Mouse (Mus musculus) heart, postnatal 25 days (tissue): ENCODE results near the gene Kcnq5. TPM values are rescaled to one million over a fixed set of nuclear protein-coding genes. Genes with fewer than 3 reads are reported as not detected.

Experiments used
- DNase-seq: peaks from one replicate; pipeline ENCODE4 v3.0.0; 2022; ENCODE audit warnings: low spot score
- intact Hi-C: fragments of 180-260 bp; cut with DNase I; formaldehyde crosslinking; loops from one replicate; pipeline ENCODE4 v1.15.1; 2025
- total RNA-seq, 2 experiments: library from RNA; stranded (reverse); gene quantifications; 2 replicates each; pipeline ENCODE4 v1.2.3; 2021

Gene Kcnq5
- total RNA-seq, 2 experiments from 2014 or later, result 3.1 to 3.6 TPM

DNA sequence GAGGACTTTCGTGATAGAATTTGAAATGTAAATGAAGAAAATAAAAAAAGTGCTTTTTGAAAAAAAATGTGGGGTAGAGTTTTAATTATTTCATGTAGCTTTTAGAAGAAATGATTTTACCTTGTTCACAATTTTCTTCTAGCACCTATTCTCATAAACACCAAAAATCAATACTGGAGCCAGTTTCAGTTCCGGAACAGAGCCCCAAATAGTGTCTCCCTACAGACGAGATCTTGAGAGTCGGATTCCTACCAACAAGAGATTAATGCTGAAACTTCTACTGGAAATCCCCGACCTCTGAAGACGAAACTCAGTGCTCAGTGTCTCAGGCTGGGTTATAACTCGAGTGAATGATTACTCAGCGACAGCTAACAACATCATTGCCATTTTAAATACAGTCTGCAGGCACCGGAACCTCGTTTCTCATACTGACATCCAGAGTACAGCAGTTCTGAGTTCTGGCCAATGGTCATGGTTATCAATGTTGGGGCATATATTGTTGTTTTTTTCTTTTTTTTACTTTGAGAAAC lies 441.6 kb downstream of the Kcnq5 start:
- intact Hi-C loops, result no loop called here
- no peak for DNase-seq

DNA sequence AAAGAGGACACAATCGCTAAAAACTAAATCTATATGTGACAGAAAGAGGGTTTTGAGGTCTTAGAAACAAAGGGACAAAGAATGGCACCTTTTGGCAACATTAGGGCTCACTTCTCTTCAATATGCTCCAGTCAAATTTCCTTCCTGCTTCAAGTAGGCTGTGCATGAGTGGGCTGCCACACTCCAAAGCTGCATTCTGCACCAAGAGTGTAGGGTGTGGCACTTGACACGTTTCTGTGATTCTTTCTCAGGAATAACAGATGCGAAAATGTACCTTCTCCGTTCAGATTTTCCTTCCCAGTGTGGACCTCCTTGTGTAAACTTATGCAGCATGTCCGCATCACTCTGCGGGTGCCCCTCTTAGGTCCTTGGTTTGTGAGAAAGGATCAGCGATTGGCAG lies 455.1 kb downstream of the Kcnq5 start:
- no peak for DNase-seq
- intact Hi-C loops, result no loop called here

DNA sequence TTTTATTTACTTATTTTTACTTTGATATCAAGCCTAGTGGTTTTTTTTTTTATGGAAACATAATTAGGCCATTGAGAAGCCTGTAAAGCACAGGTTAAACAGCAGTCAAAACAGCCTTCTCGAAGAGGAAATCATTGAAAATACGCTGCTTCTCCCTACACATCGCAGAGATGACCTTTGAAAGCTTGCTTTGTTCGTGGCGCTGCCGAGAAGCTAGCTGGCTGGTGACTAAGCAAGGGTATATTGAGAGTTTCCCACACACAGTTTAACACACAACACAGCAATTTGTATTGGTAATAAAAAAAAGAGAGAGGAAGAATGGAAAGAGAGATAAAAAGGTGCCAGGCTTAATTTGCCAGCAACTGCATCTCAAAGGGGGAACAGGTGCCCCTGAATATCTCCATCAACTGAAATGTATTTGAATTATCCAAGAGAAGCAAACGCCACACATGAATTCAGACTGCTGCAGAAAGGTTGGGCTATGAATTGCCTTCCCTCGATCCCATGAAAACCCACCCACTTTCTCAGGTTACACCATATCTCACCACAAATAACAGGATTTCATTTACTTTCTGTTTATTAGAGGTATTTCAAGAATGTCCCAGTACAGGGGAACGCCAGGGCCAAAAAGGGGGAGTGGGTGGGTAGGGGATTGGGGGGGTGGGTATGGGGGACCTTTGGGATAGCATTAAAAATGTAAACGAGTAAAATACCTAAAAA lies 461.8 kb downstream of the Kcnq5 start:
- no peak for DNase-seq
- intact Hi-C loops, result no loop called here

DNA sequence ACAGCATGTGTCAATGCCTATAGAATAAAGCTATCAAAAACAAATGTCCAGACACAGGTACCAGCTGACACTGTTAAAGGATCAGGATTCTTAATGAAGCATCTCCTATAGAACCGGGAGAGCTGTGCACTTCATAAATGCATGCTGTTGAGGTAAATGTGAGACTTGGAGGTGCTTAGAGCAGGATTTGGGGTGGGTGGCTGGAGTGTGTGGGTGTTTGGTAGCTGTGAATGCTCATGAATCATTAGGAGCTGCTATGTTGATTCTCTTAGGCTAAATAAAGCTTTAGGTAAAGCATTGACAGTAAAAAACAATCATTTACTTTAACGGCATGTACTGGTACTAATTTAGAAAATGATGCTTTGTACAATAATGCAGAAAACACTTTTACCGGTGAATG lies 465.4 kb downstream of the Kcnq5 start:
- intact Hi-C loops, result no loop called here
- DNase-seq, result no peak

DNA sequence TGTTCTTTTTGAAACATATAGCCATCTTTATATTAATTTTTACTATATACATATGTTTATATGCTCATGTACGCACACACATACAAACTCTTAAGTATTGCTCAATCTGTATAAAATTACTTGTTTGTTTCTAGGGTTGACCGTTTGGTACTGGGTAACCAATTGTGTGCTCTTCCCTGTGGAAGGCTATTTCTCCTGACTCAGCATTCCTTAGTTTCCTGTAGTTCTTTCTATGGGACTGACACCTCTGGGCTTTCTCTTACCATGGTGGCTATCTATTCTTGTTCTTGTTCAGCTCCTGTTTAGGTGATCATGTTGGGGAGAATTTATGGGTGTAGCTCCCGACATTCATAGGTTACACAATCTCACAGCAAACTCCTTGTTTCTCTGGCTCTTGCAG lies 473.1 kb downstream of the Kcnq5 start:
- DNase-seq, result no peak
- intact Hi-C loops, result no loop called here

DNA sequence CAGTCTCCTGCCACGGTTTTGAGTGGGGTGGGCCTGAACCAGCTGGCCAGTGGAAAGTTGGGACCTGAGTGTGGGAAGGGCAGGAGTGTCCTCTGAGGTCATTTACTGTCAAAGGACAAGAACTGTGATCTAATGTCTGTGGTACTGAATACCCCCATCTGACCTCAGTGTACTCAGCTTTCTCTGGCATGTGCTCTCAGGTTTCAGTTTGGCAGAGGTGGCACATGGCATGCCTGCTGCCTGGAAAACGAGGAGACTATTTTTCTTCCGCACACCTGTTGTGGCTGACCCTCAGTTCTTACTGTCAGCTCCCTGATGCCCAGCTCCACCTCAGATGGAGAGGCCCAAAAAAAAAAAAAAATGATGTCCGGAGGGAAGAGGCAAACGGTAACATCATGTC lies 475.5 kb downstream of the Kcnq5 start:
- DNase-seq, result no peak
- intact Hi-C loops, result no loop called here

DNA sequence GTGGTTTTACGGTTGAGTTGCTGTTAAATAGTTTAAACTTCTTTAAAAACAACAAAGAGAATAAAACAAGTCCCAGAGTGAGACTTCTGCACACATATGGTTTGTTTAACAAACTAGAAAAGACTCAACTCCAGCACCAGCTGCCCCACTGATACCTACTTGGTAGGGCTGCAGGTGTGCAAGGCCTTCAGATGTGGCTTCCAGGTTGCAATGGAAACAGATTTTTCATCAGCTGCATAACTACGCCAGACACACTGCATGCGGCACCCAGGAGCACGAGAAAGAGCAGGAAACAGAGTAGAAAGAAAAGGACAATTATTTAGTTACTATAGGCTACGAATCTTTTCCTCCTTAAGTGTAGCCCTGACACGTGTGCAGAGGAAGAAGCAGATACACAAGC lies 492.4 kb downstream of the Kcnq5 start:
- DNase-seq, result no peak
- intact Hi-C loops, result no loop called here

DNA sequence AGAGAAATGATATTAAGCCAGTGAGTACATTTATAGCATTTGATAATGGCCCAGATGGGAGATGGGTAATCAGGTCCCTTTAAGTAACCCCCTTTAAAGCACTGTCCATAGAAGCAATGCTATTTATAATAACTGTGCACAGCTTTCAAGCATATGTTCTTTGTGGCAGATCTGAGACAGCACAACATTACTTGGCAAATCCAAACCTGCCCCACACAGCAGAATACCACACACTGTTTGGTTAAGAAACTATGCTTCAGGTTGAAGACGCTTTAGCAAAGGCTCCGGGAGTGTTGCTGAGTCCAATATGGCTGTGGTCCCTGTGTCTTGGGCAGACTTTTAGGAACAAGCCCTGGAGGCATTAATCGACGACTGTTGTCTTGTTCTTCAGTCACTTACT lies 495.3 kb downstream of the Kcnq5 start:
- DNase-seq, result no peak
- intact Hi-C loops, result no loop called here

DNA sequence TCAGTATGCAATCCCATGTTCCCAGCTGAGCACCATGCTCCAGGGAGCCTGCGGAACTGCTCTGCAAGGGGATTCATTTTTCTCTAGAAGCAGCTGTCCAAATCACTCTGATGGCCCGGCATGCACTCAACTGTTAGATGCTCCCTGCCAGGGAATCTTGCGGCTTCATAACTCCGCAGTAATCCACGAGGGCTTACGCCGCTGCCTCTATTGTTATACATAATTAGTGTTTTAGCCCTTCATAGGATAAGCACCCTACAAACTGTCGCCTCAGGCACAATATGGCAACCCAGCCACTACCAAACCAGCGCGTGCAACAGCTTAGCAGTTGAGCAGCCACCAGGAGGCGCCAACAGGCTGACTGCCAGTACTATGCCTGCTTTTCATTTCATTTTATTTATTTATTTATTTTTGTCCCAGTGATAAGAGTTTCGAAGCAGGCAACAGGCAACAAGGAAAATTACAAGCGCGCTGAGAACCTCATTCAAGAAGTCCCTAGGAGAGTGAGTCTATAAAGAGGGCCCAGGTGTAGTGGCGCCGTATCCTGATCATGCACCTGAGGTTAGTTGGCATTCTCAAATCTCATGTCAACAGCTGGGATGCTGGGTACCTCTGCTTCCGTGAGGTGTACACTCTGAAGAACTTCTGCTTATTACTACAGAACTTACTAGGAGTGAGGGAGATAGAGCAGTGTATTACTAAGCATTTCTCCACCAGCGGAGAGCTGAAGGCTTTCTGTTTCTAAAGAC lies 500.6 kb downstream of the Kcnq5 start:
- peak; percentile 3 for DNase-seq
- intact Hi-C loops, result loop anchor here (5.0 kb wide), 2 partner anchors 506 to 806 kb away; no protein-coding TSS in a partner anchor

DNA sequence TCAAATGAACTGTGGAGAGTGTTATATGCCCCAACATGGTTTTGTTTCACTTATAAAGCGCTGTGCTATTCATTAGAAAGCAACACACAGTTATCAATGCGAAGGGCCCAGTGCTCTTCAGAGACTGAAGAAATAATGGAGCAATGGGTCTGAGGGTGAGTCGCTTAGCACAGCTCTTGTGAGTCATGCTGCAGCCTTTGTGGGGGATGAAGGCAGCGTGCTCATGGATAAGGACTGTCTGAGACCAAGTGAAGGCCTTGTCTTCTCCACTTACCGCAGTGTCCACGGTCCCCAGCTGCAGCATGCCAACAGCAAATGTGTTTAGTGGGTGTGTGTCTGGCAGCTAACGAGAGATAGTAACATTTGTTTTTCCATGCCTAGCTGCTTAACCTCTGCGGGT lies 503.2 kb downstream of the Kcnq5 start:
- no peak for DNase-seq
- intact Hi-C loops, result no loop called here

DNA sequence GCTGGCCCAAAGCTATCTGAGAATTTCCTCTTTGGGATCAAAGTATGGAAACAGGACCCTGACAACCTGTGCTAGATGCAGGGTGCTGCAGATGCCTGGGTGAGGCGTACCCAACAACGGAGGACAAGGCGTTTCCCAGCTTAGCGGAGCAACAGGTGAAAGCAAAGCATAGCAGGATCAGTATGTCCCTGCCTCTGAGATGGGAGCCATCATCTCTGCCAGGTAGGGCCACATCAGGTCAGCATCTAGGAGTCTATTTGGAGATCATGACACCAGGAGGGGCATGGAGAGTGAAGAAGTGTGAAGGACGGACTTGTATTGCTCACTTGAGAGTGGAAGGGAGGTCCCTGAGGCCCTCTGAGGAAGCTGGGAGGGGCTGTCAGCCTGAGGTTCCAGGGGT lies 505.8 kb downstream of the Kcnq5 start:
- intact Hi-C loops, result no loop called here
- DNase-seq, result no peak

DNA sequence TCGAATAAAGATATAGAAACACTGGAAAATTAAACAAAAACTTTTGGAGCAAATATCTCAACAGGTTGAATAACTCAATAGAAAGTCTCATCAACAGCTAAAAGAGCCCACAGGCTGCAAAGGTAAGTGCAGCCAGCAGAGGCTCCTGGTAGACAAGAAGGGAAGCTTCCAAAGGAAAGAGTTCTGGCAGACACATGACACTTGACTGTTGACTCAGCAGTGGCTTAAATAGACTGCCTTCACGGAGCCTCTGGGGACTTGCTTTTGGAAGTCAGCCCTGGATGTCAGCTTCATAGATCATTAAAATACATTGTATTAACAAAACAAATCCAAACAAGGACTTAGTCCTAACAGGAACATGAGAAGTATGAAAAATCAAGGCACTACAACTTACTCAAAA lies 513.5 kb downstream of the Kcnq5 start:
- DNase-seq, result no peak
- intact Hi-C loops, result no loop called here

DNA sequence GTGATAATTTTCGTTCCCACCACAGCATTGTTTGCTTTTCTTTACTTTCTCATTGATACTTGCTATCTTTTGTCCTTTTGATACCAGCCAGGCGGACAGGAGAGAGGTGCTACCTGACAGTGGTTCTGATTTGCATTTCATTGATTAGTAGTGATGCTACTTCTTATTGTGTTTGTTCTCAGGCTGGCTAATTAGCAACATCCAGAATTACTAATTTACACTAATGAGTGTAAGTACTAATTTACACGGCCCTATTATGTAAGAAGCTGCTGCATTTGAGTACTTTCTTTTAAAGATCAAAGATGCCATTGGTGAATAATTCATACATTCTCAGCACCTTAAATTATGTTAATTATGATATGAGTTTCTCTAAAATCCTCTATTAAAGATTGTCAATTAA lies 525.0 kb downstream of the Kcnq5 start:
- intact Hi-C loops, result no loop called here
- no peak for DNase-seq

DNA sequence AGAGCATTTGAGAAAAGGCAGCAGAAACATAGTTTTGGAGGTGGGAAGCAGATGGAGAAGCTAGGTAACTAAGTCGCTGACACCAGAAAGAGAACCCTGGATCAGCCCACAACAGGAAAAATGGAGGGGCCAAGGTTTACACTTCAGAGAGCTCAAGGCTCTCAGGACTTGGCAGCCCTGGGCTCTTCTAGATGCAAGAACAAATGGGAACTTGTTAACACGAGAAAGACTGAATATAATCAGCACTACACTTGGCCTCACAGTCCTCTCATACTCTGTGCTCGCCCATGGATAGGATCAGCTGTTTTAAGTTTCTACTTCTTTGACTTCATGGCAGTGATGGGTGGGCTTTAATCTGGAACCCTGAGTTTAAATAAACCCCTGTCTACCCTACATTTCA lies 526.9 kb downstream of the Kcnq5 start:
- intact Hi-C loops, result no loop called here
- no peak for DNase-seq

DNA sequence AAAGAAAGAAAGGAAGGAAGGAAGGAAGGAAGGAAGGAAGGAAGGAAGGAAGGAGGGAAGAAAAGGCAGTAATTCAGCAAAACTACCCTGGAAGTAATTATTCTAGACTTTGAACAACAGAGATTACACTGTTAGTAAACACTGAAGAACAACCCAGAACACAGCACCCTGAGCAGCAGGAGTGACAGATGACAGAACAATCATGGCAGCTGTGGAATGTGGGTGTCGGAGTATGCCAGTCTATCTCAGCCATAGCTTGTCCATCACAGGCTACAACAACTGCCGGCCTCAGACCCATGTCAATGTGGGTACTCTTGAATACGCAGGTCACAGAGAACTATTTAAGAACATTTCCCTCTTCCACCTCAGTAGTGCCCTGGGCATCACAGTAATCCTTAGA lies 530.1 kb downstream of the Kcnq5 start:
- no peak for DNase-seq
- intact Hi-C loops, result no loop called here

DNA sequence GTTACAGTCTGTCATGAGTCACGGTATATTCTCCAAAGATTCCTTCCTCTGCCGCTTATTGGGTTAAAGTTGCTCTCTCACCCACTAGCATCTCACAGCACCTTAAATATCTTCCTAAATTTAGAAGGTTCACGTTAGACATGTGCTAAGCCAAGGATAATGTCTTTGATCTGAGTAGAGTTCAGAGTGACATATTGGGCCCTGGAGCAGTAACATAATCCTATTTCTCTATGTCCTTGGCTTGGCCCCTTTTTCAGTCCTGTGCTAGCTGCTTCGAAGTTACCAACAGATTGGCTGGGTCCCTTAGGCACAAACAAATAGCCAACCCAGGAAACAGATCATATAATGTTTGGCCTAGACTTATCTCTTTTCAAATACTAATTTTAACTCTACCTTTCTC lies 533.7 kb downstream of the Kcnq5 start:
- no peak for DNase-seq
- intact Hi-C loops, result no loop called here

DNA sequence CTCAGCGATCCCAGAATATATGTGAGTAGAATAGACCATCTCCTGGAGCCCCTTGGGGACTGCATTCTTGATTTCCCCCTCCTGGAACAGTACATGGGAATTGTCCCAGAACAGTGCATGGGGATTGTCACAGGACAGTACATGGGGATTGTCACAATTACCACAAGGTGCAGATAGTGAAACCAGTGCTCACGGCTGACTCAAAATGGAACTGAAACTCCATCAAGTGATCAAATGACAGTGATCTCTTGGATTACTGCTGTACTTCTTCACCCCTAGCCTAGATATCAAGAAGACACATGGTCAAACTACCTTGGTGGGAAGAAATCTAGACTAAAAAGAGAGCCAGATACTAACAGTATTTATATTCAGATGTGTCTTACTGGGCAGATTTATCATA lies 536.1 kb downstream of the Kcnq5 start:
- DNase-seq, result no peak
- intact Hi-C loops, result no loop called here

DNA sequence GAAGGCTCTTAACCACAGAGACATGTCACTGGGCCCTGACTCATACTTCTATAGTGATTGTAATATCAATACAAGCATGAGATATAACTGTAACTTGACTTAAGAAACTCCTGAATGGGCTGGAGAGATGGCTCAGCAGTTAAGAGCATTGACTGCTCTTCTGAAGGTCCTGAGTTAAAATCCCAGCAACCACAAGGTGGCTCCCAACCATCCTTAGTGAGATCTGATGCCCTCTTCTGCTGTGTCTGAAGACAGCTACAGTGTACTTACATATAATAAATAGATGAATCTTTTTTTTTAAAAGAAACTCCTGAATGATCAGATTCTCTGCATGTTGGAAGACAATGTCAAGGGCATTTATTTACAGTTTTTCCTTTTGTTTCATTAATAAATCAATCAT lies 542.4 kb downstream of the Kcnq5 start:
- intact Hi-C loops, result loop anchor here (2.0 kb wide), 1 partner anchor 547 kb away; no protein-coding TSS in a partner anchor
- no peak for DNase-seq

DNA sequence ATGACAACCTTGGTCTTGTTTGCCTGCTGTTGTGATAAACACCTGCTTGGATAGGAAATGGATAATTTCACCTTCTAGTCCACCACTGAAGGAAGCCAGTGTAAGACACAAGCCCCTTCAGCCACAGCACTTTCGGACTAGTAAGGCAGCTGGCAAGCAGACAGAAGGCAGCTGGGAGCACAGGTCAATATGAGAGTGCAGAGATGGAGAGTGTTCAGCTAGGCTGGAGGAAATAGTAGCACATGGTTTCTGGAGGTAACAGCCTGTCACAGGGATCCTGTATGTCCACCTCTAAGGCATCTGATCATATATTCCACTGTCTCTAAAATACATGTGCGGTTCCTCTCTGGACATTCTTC lies 549.6 kb downstream of the Kcnq5 start:
- intact Hi-C loops, result no loop called here
- no peak for DNase-seq

DNA sequence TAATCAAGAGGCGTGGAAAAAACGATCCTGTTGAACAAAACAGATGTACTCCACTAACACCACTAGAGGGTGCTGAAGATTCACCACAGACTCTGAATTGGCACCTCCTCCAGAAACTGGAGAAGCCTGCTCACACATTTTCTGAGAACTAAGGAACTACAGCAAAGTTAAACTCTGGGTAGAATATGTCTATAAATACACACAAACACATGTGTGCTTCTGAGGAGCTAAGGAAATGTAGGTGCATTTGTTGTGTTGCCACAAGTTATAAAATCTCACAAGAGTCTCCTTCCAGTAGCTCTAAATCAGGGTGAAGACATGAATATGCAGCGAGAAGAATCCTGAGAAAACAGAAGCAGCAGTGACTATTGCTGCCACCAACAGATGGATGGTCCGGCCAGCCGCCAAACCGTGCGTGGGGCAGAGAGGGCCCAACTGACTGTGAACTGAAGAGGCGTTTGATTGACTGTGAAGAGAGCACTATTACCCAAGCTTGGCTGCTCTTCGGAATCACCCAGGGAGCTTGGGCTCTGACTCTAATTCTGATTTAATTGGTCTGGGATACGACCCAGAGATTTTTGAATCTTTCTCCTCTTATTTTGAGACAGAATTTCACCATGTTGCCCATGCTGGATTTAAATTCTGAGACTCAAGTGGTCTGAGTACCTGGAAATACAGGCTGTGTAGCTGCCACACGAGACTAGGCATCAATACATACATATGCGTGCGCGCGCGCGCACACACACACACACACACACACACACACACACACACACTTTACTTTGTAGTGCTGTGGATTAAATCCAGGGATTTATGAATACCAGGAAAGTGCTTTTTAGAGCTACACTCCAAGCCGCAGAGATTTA lies 550.2 kb downstream of the Kcnq5 start:
- DNase-seq, result peak; percentile 4
- intact Hi-C loops, result loop anchor here (1.0 to 2.0 kb wide), 2 partner anchors 555 to 858 kb away; no protein-coding TSS in a partner anchor

DNA sequence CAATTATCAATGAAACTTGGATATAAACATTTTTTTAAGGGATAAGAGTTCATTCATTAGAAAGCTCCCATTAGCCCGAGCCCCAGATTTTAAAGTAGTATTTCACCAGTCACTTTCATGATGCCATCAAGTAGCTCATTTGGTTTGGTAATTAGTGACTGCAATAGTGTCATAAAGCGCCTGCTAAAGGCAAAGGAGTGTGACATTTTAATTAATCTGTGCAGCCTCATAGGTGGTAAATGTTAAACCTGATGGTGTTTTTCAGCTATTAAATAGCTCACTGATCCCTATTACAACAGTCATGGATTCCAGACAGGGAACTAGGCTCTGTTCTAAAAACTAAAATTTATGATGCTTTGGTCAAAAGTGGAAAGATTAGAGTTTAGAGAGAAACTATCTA lies 554.5 kb downstream of the Kcnq5 start:
- DNase-seq, result no peak
- intact Hi-C loops, result no loop called here
